Mouse (Mus musculus) liver, embryonic 11.5 days (tissue): ENCODE data around the gene Kmt2c. TPM values are rescaled to one million over a fixed set of nuclear protein-coding genes. Genes with fewer than 3 reads are reported as not detected.

Experiments used
- ATAC-seq: fragments of 200-750 bp; cut with Nextera tagmentation; replicated peaks from 2 replicates; pipeline ENCODE4 v1.8.0; 2017; ENCODE audit warnings: moderate number of reproducible peaks, mild to moderate bottlenecking, moderate TSS enrichment, moderate library complexity; ENCODE audit not compliant: low FRiP score
- DNase-seq: peaks from one replicate; pipeline ENCODE4 v3.0.0-alpha.2; 2017; ENCODE audit warnings: low spot score
- H3K27ac ChIP-seq: fragments of 300-500 bp; sonication (generic); 2 replicates; pipeline ENCODE4 v1.5.1; 2014; ENCODE audit warnings: mild to moderate bottlenecking, low read depth, low read length, control low read depth
- H3K27me3 ChIP-seq: fragments of 300-500 bp; sonication (generic); replicated peaks from 2 replicates; pipeline ENCODE4 v1.6.1; 2014; ENCODE audit warnings: low read length, mixed read lengths; ENCODE audit not compliant: control insufficient read depth, insufficient read depth
- H3K36me3 ChIP-seq: fragments of 300-500 bp; sonication (generic); 2 replicates; pipeline ENCODE4 v1.6.1; 2014; ENCODE audit warnings: mild to moderate bottlenecking, low read length, moderate library complexity, mixed read lengths; ENCODE audit not compliant: control insufficient read depth, insufficient read depth
- H3K4me1 ChIP-seq: fragments of 300-500 bp; sonication (generic); replicated peaks from 2 replicates; pipeline ENCODE4 v1.6.1; 2014; ENCODE audit warnings: low read length, mixed read lengths; ENCODE audit not compliant: control insufficient read depth, insufficient read depth
- H3K4me2 ChIP-seq: fragments of 300-500 bp; sonication (generic); 2 replicates; pipeline ENCODE4 v1.6.1; 2014; ENCODE audit warnings: mild to moderate bottlenecking, control low read depth, moderate library complexity
- H3K4me3 ChIP-seq: fragments of 300-500 bp; sonication (generic); 2 replicates; pipeline ENCODE4 v1.5.1; 2014; ENCODE audit warnings: low read depth, low read length, control low read depth
- H3K9ac ChIP-seq: fragments of 300-500 bp; sonication (generic); 2 replicates; pipeline ENCODE4 v1.6.1; 2014; ENCODE audit warnings: low read depth, low read length, control low read depth
- H3K9me3 ChIP-seq: fragments of 300-500 bp; sonication (generic); 2 replicates; pipeline ENCODE4 v1.6.1; 2016; ENCODE audit warnings: low read length, inconsistent platforms, mixed read lengths; ENCODE audit not compliant: control insufficient read depth
- WGBS: fragments of 180-500 bp; shearing (Covaris S2); extraction: QIAGEN DNeasy Blood & Tissue Kit; methylation state at CpG from one replicate; pipeline ENCODE4 v1.1.7; 2014; 5-methylcytosine and 5-hydroxymethylcytosine counted together
- polyA plus RNA-seq: library from polyadenylated mRNA; unstranded; fragments of >200 nt; fragmentation: Nextera tagmentation; extraction: Ambion mirVana; gene quantifications from 2 replicates; pipeline ENCODE4 v1.2.1, GENCODE M21; 2014

Kmt2c gene
- polyA plus RNA-seq, 1 experiment from 2014 or later: 14.0 TPM

DNA sequence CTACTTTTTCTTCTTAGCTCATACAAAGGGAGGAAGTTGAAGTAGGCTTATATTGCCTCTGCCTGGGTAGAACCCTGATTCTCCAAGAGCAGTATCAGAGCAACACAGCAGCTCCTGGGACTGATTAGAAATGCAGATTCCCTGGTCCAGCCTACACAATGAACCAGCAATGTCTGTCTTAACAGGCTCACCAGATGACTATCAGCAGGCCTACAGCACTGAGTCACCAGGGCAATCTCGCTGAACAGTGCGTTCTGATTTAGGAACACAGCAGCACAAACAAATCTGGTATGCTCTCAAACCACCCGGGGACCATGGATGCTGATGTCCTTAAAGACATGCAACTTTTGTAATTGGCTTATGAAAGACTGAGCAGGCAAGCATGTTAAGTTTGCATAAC lies 201.8 kb downstream of the Kmt2c start:
- H3K36me3 ChIP-seq: peaks cover 7% of the 10 kb centered on the region; the same call in 1 of the 2 replicates
- no peak overlapping the region for H3K4me2 ChIP-seq
- WGBS: 74% methylated on average over 3 of the region's 3 CpGs
- no peaks in the 10 kb centered on the region for H3K4me1 ChIP-seq
- H3K9me3 ChIP-seq: no peaks in the 10 kb centered on the region
- H3K27me3 ChIP-seq: no peaks in the 10 kb centered on the region
- ATAC-seq (0 out of 2 replicates have a peak, but pooled peaks have one; percentile 43), DNase-seq (no peak)
- H3K4me3 ChIP-seq: no peak overlapping the region
- H3K27ac ChIP-seq: no peak overlapping the region
- H3K9ac ChIP-seq: no peak overlapping the region

DNA sequence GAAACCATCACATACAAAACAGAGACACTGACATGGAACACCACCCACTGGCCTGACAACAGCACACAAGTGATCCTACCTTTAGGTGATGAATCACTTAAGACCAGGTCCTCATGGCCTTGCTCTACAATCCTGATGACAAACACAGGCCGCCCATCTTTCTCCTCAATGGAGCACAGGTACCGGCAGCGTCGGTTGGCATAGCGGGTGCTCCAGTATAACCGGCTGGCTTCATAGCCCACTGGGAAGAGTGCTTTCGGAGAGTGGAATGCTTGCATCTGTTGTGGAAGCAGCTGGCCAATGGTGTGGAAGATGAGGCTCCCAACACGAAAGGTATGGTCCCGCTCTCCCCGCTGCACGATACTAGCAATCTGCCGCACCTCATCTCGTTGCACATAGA lies 214.6 kb downstream of the Kmt2c start:
- ATAC-seq (no peak), DNase-seq (no peak)
- Histone ChIP-seq H3K9ac (no peak overlapping the region), H3K4me1 (no peaks in the 10 kb centered on the region), H3K27me3 (no peaks in the 10 kb centered on the region), H3K27ac (no peak overlapping the region), H3K36me3 (peaks cover 34% of the 10 kb centered on the region), H3K4me3 (no peak overlapping the region), H3K9me3 (no peaks in the 10 kb centered on the region), H3K4me2 (no peak overlapping the region)
- 95% methylated on average over 13 of the region's 13 CpGs for WGBS

DNA sequence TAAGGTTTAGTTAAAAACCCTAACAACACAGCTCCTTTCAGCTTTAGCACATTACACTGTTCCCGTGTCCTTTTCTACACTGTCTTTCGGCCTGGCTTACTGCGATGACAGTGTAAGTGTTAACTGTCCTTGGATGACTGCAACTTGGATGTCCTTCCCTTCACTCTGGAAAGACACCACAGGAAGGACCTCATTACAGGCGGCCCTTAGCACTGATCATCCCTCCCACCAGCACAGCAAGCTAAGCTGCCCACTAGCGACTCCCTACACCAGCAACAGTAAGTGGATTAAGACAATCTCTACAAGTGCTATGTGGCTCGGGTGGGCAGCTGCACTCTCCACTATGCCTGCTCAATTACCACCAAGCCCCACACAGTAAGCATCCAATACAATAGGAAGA lies 222.2 kb downstream of the Kmt2c start:
- no peak overlapping the region for H3K27ac ChIP-seq
- no peaks in the 10 kb centered on the region for H3K4me1 ChIP-seq
- no peaks in the 10 kb centered on the region for H3K9me3 ChIP-seq
- H3K4me2 ChIP-seq: no peak overlapping the region
- no peaks in the 10 kb centered on the region for H3K27me3 ChIP-seq
- 86% methylated on average over 6 of the region's 6 CpGs for WGBS
- no peak overlapping the region for H3K9ac ChIP-seq
- peaks cover 19% of the 10 kb centered on the region for H3K36me3 ChIP-seq
- H3K4me3 ChIP-seq: no peak overlapping the region
- ATAC-seq: no peak
- peak; percentile 2 for DNase-seq

- Histone ChIP-seq H3K9ac (no peak overlapping the region), H3K4me3 (no peak overlapping the region), H3K9me3 (no peaks in the 10 kb centered on the region), H3K27ac (no peak overlapping the region), H3K4me2 (no peak overlapping the region), H3K4me1 (no peaks in the 10 kb centered on the region), H3K36me3 (peaks cover 15% of the 10 kb centered on the region), H3K27me3 (no peaks in the 10 kb centered on the region)
- ATAC-seq: no peak
- no peak for DNase-seq
- 88% methylated on average over 10 of the region's 10 CpGs for WGBS
These were observed 223.0 kb downstream of the Kmt2c start for GRCm38 (mm10) chr5:25275629-25276028.

- no peak overlapping the region for H3K9ac ChIP-seq
- no peak overlapping the region for H3K4me2 ChIP-seq
- WGBS: 94% methylated on average over 4 of the region's 4 CpGs
- no peak overlapping the region for H3K4me3 ChIP-seq
- no peaks in the 10 kb centered on the region for H3K27me3 ChIP-seq
- ATAC-seq (no peak), DNase-seq (no peak)
- H3K9me3 ChIP-seq: no peaks in the 10 kb centered on the region
- H3K36me3 ChIP-seq: peaks cover 8% of the 10 kb centered on the region; the same call in 1 of the 2 replicates
- no peak overlapping the region for H3K27ac ChIP-seq
- H3K4me1 ChIP-seq: no peaks in the 10 kb centered on the region
These were observed 230.2 kb downstream of the Kmt2c start for GRCm38 (mm10) chr5:25268258-25268888.

DNA sequence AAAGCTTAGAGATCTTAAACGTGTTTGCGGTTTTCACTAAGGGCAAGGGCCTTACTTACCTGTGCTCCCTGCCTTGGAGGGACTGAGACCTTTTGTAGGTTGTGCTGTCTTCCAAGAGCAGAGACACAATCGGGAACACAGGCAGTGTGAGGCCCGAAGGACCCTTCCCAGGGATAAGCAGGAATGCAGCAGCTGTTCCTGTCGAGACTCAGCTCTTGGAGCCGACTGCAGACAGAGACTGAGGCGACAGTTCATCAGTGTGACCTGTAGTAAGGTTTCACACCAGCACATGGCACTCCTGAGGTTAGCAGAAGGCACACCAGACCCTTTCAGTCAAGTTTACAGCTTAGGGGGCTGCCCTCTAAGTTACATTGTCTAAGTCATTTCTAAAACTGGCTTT lies 236.3 kb downstream of the Kmt2c start:
- no peak for ATAC-seq
- Histone ChIP-seq H3K4me1 (no peaks in the 10 kb centered on the region), H3K36me3 (peaks cover 10% of the 10 kb centered on the region), H3K9me3 (no peaks in the 10 kb centered on the region), H3K9ac (no peak overlapping the region), H3K4me2 (no peak overlapping the region), H3K4me3 (no peak overlapping the region), H3K27me3 (no peaks in the 10 kb centered on the region), H3K27ac (no peak overlapping the region)
- no peak for DNase-seq
- WGBS: 81% methylated on average over 7 of the region's 7 CpGs

DNA sequence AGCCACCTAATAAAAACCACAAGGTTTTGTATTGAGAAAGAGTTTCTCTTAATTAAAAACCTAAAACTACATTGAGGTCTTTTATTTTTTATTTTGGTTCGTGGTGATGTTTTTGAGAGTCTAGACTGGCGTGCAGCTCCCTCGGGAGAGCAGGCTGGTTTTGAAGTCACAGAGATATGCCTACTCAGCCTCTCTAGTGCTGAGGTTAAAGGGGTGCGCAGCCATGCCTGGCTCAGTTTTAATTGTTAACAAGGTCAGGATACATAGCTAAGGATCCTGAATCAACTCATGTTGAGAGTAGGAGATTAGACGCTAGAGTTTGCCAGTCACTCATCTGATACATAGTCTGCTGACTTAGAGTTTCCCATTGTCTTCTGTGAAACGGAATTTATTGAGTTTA lies 237.1 kb downstream of the Kmt2c start:
- Histone ChIP-seq H3K36me3 (peaks cover 10% of the 10 kb centered on the region), H3K9me3 (no peaks in the 10 kb centered on the region), H3K4me1 (no peaks in the 10 kb centered on the region), H3K9ac (no peak overlapping the region), H3K27me3 (no peaks in the 10 kb centered on the region), H3K4me2 (no peak overlapping the region), H3K27ac (no peak overlapping the region), H3K4me3 (no peak overlapping the region)
- WGBS: 84% methylated on average over 6 of the region's 6 CpGs
- DNase-seq: no peak
- no peak for ATAC-seq

- Histone ChIP-seq H3K27me3 (no peaks in the 10 kb centered on the region), H3K4me2 (no peak overlapping the region), H3K4me3 (no peak overlapping the region), H3K4me1 (no peaks in the 10 kb centered on the region), H3K9me3 (no peaks in the 10 kb centered on the region), H3K36me3 (peaks cover 5% of the 10 kb centered on the region), H3K27ac (no peak overlapping the region), H3K9ac (no peak overlapping the region)
- no peak for DNase-seq
- WGBS: 90% methylated on average over 2 of the region's 2 CpGs
- ATAC-seq: no peak
These were observed 241.9 kb downstream of the Kmt2c start for GRCm38 (mm10) chr5:25256686-25257085.

- no peaks in the 10 kb centered on the region for H3K4me1 ChIP-seq
- no peaks in the 10 kb centered on the region; the same call in 1 of the 2 replicates for H3K36me3 ChIP-seq
- ATAC-seq (no peak), DNase-seq (no peak)
- no peak overlapping the region for H3K4me3 ChIP-seq
- H3K27me3 ChIP-seq: no peaks in the 10 kb centered on the region
- H3K9me3 ChIP-seq: no peaks in the 10 kb centered on the region
- H3K9ac ChIP-seq: no peak overlapping the region
- H3K4me2 ChIP-seq: no peak overlapping the region
- 84% methylated on average over 4 of the region's 4 CpGs for WGBS
- no peak overlapping the region for H3K27ac ChIP-seq
These were observed 244.1 kb downstream of the Kmt2c start for GRCm38 (mm10) chr5:25254491-25254890.
